Mouse (Mus musculus): Measurements from ENCODE around the gene Rp9. TPM values are rescaled to one million over a fixed set of nuclear protein-coding genes. Genes with fewer than 3 reads are reported as not detected.

The Rp9 gene
- polyA plus RNA-seq, 1 experiment from 2014 or later = 48.1 TPM

- Histone ChIP-seq H3K4me3 (ENCODE audit: low read depth, low read length) (peak overlapping the region; percentile 80), H3K27ac (ENCODE audit: low read depth, low read length) (peak overlapping the region; percentile 86), H3K36me3 (ENCODE audit: control insufficient read depth, insufficient read depth, low read length) (no peaks in the 10 kb centered on the region), H3K9ac (ENCODE audit: low read length) (peak overlapping the region; percentile 65), H3K4me2 (ENCODE audit: low read depth) (peak overlapping the region; percentile 50), H3K27me3 (ENCODE audit: control insufficient read depth, insufficient read depth, low read length) (no peaks in the 10 kb centered on the region), H3K9me3 (ENCODE audit: control insufficient read depth, low read length) (no peaks in the 10 kb centered on the region), H3K4me1 (ENCODE audit: control insufficient read depth, insufficient read depth, low read length) (peaks cover 3% of the 10 kb centered on the region; the same call in 1 of the 2 replicates)
- under 1% methylated on average over 41 of the region's 41 CpGs for WGBS
- DNase-seq (ENCODE audit: low spot score) (peak; percentile 86), ATAC-seq (ENCODE audit: insufficient read depth, low FRiP score, low TSS enrichment) (peak; percentile 83)
Observed at GRCm38 (mm10) chr9:22388401-22388980, 81.1 kb downstream of the Rp9 start.

- no peak for ATAC-seq (ENCODE audit: insufficient read depth, low FRiP score, low TSS enrichment)
- Histone ChIP-seq H3K4me2 (ENCODE audit: low read depth) (peak overlapping the region; percentile 50), H3K4me1 (ENCODE audit: control insufficient read depth, insufficient read depth, low read length) (peaks cover 3% of the 10 kb centered on the region; the same call in 1 of the 2 replicates), H3K4me3 (ENCODE audit: low read depth, low read length) (peak overlapping the region; percentile 80), H3K9me3 (ENCODE audit: control insufficient read depth, low read length) (no peaks in the 10 kb centered on the region), H3K27me3 (ENCODE audit: control insufficient read depth, insufficient read depth, low read length) (no peaks in the 10 kb centered on the region), H3K27ac (ENCODE audit: low read depth, low read length) (no peak overlapping the region), H3K9ac (ENCODE audit: low read length) (peak overlapping the region; percentile 65), H3K36me3 (ENCODE audit: control insufficient read depth, insufficient read depth, low read length) (no peaks in the 10 kb centered on the region)
- no peak for DNase-seq (ENCODE audit: low spot score)
- WGBS = 26% methylated on average over 6 of the region's 6 CpGs
Observed at GRCm38 (mm10) chr9:22387901-22388300, 81.6 kb downstream of the Rp9 start.

- peaks cover 3% of the 10 kb centered on the region; the same call in 1 of the 2 replicates for H3K4me1 ChIP-seq (ENCODE audit: control insufficient read depth, insufficient read depth, low read length)
- DNase-seq (ENCODE audit: low spot score) = no peak
- H3K27ac ChIP-seq (ENCODE audit: low read depth, low read length) = no peak overlapping the region
- no peak for ATAC-seq (ENCODE audit: insufficient read depth, low FRiP score, low TSS enrichment)
- no peaks in the 10 kb centered on the region for H3K36me3 ChIP-seq (ENCODE audit: control insufficient read depth, insufficient read depth, low read length)
- WGBS = 86% methylated on average over 2 of the region's 2 CpGs
- no peak overlapping the region for H3K4me3 ChIP-seq (ENCODE audit: low read depth, low read length)
- no peaks in the 10 kb centered on the region for H3K9me3 ChIP-seq (ENCODE audit: control insufficient read depth, low read length)
- no peak overlapping the region for H3K4me2 ChIP-seq (ENCODE audit: low read depth)
- H3K9ac ChIP-seq (ENCODE audit: low read length) = no peak overlapping the region
- H3K27me3 ChIP-seq (ENCODE audit: control insufficient read depth, insufficient read depth, low read length) = no peaks in the 10 kb centered on the region
Observed at GRCm38 (mm10) chr9:22385890-22386289, 83.7 kb downstream of the Rp9 start.

DNA sequence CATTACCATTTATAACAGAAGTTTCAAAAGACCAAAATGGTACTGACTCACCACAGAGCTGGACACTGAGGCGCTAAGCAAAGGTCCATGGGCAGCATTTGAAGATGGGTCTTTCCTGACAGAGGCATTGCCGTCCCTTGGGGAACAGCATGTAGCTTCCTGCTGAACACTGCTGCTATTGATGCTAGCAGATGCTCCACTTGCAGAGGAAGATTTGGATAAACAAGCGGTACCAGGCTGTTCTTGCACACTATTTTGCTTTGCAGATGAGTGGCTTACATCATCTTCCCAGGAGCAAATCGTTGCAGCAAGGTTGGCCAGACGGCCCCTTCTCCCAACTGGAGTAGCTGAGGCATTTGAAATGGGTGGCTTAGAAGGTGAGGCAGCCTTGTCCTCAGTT, 93.5 kb downstream of the Rp9 start:
- DNase-seq (ENCODE audit: low spot score) (peak; percentile 15), ATAC-seq (ENCODE audit: insufficient read depth, low FRiP score, low TSS enrichment) (no peak)
- Histone ChIP-seq H3K4me2 (ENCODE audit: low read depth) (no peak overlapping the region), H3K27me3 (ENCODE audit: control insufficient read depth, insufficient read depth, low read length) (no peaks in the 10 kb centered on the region), H3K27ac (ENCODE audit: low read depth, low read length) (no peak overlapping the region), H3K9ac (ENCODE audit: low read length) (no peak overlapping the region), H3K4me3 (ENCODE audit: low read depth, low read length) (no peak overlapping the region), H3K9me3 (ENCODE audit: control insufficient read depth, low read length) (no peaks in the 10 kb centered on the region), H3K36me3 (ENCODE audit: control insufficient read depth, insufficient read depth, low read length) (peaks cover 18% of the 10 kb centered on the region), H3K4me1 (ENCODE audit: control insufficient read depth, insufficient read depth, low read length) (no peaks in the 10 kb centered on the region)
- WGBS = 84% methylated on average over 5 of the region's 5 CpGs

- no peak overlapping the region for H3K4me2 ChIP-seq (ENCODE audit: low read depth)
- H3K4me1 ChIP-seq (ENCODE audit: control insufficient read depth, insufficient read depth, low read length) = no peaks in the 10 kb centered on the region
- H3K4me3 ChIP-seq (ENCODE audit: low read depth, low read length) = no peak overlapping the region
- H3K9me3 ChIP-seq (ENCODE audit: control insufficient read depth, low read length) = no peaks in the 10 kb centered on the region
- no peaks in the 10 kb centered on the region for H3K27me3 ChIP-seq (ENCODE audit: control insufficient read depth, insufficient read depth, low read length)
- no peak for ATAC-seq (ENCODE audit: insufficient read depth, low FRiP score, low TSS enrichment)
- peaks cover 11% of the 10 kb centered on the region for H3K36me3 ChIP-seq (ENCODE audit: control insufficient read depth, insufficient read depth, low read length)
- no peak overlapping the region for H3K27ac ChIP-seq (ENCODE audit: low read depth, low read length)
- WGBS = 92% methylated on average over 4 of the region's 4 CpGs
- no peak overlapping the region for H3K9ac ChIP-seq (ENCODE audit: low read length)
- no peak for DNase-seq (ENCODE audit: low spot score)
Observed at GRCm38 (mm10) chr9:22372760-22373159, 96.8 kb downstream of the Rp9 start.

- no peaks in the 10 kb centered on the region for H3K27me3 ChIP-seq (ENCODE audit: control insufficient read depth, insufficient read depth, low read length)
- H3K36me3 ChIP-seq (ENCODE audit: control insufficient read depth, insufficient read depth, low read length) = peaks cover 14% of the 10 kb centered on the region
- no peak overlapping the region for H3K9ac ChIP-seq (ENCODE audit: low read length)
- WGBS = 86% methylated on average over 6 of the region's 6 CpGs
- no peaks in the 10 kb centered on the region for H3K9me3 ChIP-seq (ENCODE audit: control insufficient read depth, low read length)
- H3K27ac ChIP-seq (ENCODE audit: low read depth, low read length) = no peak overlapping the region
- ATAC-seq (ENCODE audit: insufficient read depth, low FRiP score, low TSS enrichment) = no peak
- H3K4me1 ChIP-seq (ENCODE audit: control insufficient read depth, insufficient read depth, low read length) = no peaks in the 10 kb centered on the region
- no peak overlapping the region for H3K4me2 ChIP-seq (ENCODE audit: low read depth)
- no peak overlapping the region for H3K4me3 ChIP-seq (ENCODE audit: low read depth, low read length)
- no peak for DNase-seq (ENCODE audit: low spot score)
Observed at GRCm38 (mm10) chr9:22368030-22368429, 101.5 kb downstream of the Rp9 start.

DNA sequence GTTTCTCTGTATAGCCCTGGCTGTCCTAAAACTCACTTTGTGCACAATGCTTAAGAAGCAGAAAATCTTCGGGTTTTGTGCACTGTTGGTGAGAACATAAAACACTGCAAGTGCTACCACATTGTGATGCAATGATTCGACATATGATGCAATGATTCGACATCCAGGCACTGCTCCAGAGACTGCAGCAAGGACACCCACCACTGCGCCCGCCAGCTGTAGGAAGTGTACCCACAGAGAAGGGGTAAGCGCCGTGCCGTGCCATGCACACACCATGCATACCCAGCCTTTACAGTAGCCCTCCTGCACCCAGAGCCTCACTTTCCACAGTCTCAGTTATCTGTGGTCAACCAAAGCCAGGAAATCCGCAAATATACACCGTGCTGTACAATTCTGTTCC, 102.9 kb downstream of the Rp9 start:
- no peak for ATAC-seq (ENCODE audit: insufficient read depth, low FRiP score, low TSS enrichment)
- Histone ChIP-seq H3K4me3 (ENCODE audit: low read depth, low read length) (no peak overlapping the region), H3K27me3 (ENCODE audit: control insufficient read depth, insufficient read depth, low read length) (no peaks in the 10 kb centered on the region), H3K36me3 (ENCODE audit: control insufficient read depth, insufficient read depth, low read length) (peaks cover 16% of the 10 kb centered on the region), H3K4me2 (ENCODE audit: low read depth) (no peak overlapping the region), H3K4me1 (ENCODE audit: control insufficient read depth, insufficient read depth, low read length) (no peaks in the 10 kb centered on the region), H3K9ac (ENCODE audit: low read length) (no peak overlapping the region), H3K27ac (ENCODE audit: low read depth, low read length) (no peak overlapping the region), H3K9me3 (ENCODE audit: control insufficient read depth, low read length) (no peaks in the 10 kb centered on the region)
- no peak for DNase-seq (ENCODE audit: low spot score)
- 96% methylated on average over 10 of the region's 10 CpGs for WGBS

DNA sequence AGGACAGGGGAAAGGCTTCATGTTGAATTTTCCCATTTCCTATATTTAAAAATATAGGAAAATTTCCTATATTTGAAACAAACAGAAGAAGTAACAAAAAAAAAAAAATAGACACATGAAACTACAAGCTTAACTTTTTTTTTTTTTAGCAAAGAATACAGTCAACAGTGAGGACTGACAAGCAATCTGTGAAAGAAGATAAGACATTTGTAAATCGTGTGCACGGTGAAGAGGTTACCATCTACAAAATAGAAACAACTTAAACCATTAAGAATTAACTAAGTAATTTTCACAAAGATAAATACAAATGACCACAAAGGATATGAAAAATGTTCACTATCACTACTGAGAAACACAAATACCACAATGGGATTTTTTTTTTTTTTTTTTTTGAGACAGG, 103.3 kb downstream of the Rp9 start:
- H3K36me3 ChIP-seq (ENCODE audit: control insufficient read depth, insufficient read depth, low read length) = peaks cover 15% of the 10 kb centered on the region
- no peak overlapping the region for H3K27ac ChIP-seq (ENCODE audit: low read depth, low read length)
- H3K9me3 ChIP-seq (ENCODE audit: control insufficient read depth, low read length) = no peaks in the 10 kb centered on the region
- H3K27me3 ChIP-seq (ENCODE audit: control insufficient read depth, insufficient read depth, low read length) = no peaks in the 10 kb centered on the region
- no peak overlapping the region for H3K4me3 ChIP-seq (ENCODE audit: low read depth, low read length)
- no peak for DNase-seq (ENCODE audit: low spot score)
- no peak for ATAC-seq (ENCODE audit: insufficient read depth, low FRiP score, low TSS enrichment)
- H3K4me2 ChIP-seq (ENCODE audit: low read depth) = no peak overlapping the region
- H3K4me1 ChIP-seq (ENCODE audit: control insufficient read depth, insufficient read depth, low read length) = no peaks in the 10 kb centered on the region
- H3K9ac ChIP-seq (ENCODE audit: low read length) = no peak overlapping the region
- WGBS = 99% methylated on average over 2 of the region's 2 CpGs
